Mouse (Mus musculus): ENCODE data around the gene Gm20388.

Gm20388 gene

DNA sequence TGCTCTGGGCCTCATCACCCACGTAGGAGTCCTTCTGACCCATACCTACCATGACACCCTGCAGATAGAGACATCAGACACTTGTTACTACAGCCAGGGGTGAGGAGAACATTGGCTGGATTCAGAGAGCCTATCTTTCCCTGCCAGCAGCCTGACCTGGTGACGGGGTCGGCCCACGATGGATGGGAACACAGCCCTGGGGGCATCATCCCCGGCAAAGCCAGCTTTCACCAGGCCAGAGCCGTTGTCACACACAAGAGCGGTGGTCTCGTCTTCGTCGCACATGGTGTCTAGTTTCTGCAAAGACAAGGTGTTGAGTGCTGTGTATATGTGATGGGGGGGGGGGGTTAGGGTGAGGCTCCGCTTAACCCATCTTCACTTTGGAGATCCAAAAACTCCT is 3982.8 kb downstream of the Gm20388 start:
- DNase-seq (ENCODE audit: low spot score) = no peak

DNA sequence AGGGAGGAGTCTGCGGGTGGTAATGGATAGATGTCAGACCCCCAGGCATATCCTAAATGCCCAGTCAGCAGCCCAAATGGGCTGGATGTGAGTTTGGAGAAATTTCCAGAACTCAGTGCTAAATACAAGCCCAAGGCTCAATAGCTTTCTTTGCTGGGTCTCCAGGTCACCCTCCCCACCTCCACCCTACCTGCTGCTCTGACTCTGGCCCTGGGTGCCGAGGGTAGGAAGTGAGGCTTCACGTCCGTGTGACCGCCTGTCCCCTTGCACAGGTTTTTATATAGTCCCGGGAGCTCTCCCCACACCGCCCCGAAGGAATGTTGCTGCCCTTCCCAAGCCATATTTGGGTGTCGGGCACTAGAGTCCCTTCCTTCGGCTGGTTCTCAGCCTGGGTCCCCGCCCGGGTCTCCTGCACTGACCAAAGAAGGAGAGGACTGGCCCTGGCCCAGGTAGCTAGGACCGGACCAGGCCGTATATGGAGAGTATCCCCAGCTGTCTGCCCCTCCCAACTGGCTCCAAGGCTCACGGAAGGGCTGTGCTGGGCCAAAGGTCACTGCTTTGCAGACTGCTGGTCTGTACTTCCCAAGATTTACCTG is 3984.0 kb downstream of the Gm20388 start, which contains the start of gene Acta1:
TSS of gene Acta1 (minus strand) at position 250 of the 596 bp plus-strand sequence.
- no peak for DNase-seq (ENCODE audit: low spot score)

DNA sequence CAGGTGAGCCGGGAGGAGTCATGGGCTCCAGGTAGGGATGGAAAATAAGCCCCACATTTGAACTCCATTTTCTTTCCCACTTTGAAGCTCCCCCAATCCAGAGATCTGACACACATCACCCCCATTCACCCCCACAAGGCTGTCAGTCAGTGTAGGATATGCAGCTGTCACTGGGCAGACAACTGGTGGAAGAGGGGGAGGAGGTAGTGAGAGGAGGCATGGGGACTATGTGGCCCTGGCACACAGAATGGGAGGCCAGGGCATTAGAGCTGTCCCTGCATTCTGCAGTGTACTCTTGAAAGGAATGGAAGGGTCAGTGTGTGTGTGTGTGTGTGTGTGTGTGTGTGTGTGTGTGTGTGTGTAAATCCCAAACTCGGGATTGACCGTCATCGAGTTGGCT is 3984.6 kb downstream of the Gm20388 start:
- no peak for DNase-seq (ENCODE audit: low spot score)

DNA sequence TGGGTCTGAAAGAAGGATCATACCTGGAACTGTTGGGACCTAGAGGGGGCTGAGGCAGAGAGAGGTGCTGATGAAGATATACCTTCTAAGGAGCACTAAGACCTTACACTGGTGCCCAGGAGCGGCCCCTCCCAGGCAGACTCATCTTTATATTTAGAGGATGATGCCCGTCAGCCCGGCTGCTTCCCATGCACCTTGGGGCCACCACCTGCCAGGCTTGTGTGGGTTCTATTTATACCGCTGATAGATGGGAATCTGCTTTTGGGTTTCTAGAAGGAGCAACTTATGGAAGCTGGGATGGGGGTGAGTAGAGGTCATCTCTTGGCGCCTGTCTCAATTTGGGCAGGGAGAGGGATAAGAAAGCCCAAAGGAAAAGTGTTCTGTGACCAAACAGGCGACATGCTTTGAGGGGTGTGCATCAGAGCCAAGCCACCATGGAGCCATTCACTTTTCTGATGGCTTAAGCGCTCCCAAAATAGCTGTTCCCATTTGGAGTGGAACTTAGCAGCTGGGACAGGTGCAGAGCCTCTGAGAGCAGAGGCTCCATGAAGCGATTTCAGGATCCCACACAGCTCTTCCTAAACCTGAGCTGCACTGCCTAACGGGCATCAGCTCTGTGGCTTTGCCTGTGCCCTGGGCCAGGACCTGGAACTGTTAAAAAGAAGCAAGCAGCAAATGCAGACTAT is 3985.2 kb downstream of the Gm20388 start:
- DNase-seq (ENCODE audit: low spot score) = no peak

DNA sequence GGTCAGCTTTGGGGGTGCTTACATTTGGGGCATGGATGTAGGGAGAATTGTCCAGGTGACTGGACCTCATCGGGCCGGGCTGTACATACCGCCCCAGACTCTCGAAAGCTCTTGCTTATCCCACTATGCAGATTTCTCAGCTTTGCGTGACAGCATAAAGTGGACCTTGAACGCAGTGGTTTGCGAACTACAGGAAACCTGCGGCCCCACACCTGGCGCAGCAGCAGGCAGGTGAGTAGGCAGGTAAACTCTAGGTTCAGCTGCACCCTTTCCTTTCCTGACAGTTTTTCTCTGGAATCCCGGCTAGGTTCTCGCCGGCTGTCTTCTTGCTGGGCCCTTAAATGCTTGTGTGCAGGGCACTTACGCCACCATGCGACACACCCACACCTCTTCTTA is 3985.7 kb downstream of the Gm20388 start:
- no peak for DNase-seq (ENCODE audit: low spot score)

DNA sequence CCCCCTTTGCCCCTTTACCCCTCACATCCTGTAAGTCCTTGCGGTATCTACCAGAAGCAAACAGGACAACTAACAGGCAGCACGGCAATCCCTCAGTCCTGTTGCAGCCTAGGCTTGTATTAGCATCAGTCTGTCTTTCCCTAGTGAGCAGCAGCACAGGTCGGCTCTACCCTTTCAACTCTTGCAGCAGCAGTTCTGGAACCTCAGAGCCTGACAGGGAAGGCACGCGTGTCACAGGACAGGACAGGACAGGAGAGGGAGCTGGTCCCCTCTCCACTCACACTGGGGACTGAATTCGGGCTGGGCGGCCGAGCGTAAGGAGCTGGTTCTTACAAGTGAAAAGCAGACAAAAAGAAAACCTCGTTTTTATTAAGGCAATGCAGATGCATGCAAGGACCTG is 3986.1 kb downstream of the Gm20388 start:
- DNase-seq (ENCODE audit: low spot score) = no peak

DNA sequence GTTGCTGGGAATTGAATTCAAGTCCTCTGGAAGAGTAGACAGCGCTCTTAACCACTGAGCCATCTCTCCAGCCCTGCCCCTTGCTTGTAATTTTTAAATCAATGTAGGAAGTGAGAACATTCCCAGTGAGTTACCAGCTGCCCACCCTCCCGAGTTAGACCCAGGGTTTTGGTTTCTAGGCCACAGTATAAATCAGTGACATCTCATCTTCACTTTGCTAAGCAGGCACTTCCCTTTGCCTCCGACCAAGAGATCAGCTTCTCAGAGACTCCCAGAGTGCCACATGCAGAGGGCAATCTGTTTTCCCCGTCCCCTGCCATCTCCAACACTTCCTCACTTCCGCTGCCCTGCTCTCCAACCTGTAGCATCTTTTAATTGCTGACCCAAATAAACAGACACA is 3987.9 kb downstream of the Gm20388 start:
- DNase-seq (ENCODE audit: low spot score) = no peak

DNA sequence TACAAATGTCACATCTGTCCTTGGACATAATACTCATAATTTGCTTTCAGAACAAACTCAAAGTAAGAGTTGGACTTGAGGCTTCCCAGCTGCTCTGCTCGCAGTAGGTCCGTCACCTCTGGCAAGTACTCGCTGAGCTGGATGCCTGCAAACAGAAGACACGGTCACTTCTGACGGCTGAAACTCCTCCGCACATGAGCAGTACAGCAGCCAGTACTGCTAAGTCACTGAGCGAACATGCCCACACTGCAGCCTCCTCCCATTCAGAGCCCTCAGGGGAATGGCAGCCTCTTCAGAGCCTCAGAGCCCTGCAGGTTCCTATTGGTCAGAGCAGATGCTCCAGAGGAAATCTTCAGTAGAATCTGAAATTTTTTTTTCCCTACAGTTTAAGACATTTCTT is 3988.7 kb downstream of the Gm20388 start:
- DNase-seq (ENCODE audit: low spot score) = no peak

DNA sequence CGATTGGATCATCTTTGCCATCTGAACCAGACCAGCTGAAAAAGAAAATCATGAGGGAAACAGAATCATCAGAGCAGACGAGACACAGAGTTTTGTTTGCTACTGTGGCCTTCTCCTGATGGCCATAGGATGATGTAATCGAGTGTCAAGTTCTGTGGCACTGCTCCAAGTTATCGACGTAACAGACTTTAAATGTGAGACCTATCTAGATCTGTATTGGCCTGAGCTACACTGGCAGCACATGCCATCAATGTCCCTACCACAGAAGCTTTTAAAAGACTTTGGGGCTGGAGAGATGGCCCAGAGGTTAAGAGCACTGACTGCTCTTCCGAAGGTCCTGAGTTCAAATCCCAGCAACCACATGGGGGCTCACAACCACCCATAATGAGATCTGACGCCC is 3992.0 kb downstream of the Gm20388 start:
- DNase-seq (ENCODE audit: low spot score) = no peak

DNA sequence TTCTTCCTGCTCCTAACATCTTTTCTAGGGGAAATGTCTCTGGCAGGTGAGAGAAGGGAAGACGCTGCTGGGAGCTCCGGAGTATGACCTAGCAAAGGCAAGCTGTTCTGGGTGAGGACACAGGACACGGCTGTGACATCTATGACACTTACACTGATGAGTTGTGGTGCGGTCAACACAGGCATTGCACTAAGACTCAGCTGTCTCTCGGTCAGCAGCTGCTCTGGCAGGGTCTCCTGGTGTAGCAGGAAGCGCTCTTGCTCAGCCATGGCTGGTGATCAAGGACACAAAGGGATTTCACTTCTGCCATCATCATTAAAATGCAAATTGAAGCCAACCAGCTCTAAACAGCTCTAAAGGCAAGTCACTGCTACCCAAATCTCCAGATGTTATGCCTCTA is 3997.0 kb downstream of the Gm20388 start:
- no peak for DNase-seq (ENCODE audit: low spot score)

DNA sequence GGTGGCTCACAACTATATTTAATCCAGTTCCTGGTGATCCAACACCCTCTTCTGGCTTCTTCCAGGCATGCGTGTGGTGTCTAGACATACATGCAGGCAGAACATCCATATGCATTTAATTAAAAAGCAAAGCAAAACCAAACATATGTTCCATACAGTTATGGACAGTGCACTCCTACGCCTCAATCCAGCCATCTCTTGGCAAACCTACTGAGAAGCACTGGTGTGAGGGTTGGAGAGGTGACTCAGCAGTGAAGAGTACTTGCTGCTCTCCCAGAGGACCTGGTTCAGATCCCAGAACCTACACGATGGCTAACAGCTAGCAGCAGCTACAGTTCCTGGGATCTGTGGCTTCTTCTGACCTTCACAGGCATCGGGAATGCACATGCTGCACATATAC is 4001.6 kb downstream of the Gm20388 start:
- no peak for DNase-seq (ENCODE audit: low spot score)

DNA sequence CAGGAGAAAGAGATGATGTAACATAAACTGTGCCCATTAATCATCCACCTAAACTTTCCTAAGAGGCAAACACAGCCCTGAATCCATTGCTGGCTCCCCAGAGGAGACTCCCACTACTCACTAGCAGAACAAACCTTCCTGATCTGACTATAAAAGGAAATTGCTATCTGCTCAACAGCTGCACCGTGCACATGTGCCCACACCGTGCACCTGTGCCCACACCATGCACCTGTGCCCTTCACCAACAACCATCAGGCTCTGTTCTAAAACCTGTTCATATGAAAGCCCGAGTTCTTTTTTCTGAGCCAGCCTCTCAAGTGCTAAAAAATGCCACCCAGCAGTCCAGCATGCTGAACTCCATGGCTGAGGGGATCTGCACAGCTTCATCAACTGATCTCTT is 4004.0 kb downstream of the Gm20388 start:
- no peak for DNase-seq (ENCODE audit: low spot score)

DNA sequence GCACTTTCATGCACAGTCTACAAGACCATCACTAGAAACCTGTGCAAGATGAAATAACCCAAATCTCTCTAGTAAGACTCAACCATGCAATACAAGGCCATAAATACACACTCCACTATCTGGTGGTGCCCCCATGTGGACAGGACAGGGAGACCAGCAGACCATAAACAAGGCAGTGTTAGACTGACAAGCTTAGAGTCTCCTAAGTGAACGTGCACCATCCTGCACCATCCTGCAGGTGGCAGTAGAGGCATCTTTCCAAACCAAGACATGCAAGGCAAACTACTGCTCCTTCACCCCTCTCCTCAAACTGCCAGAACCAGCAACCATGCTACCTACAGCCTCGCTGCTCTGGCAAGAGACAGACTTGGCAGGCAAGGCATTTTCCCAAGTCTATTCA is 4014.1 kb downstream of the Gm20388 start:
- peak; percentile 94 for DNase-seq (ENCODE audit: low spot score)

DNA sequence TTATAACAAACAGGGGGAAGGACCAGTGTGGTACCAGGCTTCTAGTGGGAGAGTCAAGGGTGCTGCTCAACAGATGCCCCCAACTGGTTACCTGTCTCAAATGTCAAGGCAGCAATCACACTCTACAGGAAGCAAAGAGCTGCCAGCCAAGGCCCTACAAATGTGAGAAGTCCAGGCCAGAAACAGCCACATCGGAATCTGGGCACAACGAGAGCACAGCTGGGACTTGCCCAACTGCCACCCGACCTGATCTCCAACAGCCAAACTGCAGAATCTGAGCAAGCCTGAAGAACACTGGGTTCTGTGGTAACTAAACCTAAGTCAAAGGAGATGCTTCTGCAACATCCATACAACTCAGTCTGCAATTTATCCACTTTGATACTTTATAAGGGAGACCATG is 4015.0 kb downstream of the Gm20388 start:
- no peak for DNase-seq (ENCODE audit: low spot score)

DNA sequence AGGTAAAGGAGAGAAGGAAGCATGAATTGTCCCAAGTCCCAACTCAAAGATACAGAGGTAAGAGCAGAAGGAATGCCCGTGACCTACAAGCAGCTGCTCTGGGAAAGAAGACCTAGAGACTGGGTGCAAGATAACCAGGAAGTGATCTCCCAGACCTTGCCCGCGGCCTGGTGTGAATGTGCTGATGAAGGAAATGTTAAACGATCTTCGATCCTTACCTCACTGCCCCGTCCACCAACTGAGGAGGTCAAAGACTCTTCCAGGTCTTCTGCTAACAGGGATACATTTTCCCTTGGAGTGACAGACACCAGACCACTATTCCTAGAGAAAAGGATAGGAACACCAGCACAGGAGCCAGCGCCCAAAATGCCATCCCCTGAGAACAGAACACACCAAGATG is 4018.4 kb downstream of the Gm20388 start:
- DNase-seq (ENCODE audit: low spot score) = no peak

DNA sequence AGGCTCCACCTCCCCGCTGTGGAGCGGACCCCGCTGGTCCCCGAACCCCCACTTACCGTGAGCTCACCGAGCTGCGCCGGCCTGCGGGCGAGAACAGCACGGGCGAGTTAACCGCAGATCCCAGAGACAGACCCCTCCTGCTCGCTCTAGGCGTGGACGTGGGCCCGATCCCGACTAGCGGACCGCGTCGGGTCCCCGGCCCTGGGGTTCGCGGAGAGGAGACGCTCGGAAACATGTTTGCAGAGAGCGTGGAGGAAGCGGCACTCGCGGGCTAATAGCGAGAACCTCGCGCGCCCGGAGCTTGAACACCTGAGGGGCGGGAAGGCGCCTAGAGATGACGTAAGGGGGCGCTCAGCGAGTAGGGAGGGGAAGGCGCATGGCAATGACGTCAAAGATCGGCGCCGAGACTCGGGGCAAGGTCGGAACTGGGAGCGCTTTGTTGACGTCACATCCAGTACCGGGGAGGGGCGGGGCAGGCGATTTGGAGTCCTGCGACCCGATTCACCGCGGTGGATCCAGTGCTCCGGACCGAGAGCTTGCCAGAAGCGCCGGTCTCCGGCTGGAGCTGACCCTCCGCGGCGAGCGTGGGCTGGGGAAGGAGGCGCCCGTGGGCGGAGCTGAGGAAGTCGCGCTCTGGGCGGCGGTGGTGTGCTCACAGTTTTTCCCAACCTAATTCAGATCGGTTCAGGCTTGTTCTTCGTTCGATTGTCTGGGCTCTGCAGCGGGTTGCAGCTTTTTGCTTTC is 4038.5 kb downstream of the Gm20388 start, which contains the start of gene Nup133:
TSS of gene Nup133 (minus strand) at position 324 of the 744 bp plus-strand sequence.
- peak; percentile 100 for DNase-seq (ENCODE audit: low spot score)

DNA sequence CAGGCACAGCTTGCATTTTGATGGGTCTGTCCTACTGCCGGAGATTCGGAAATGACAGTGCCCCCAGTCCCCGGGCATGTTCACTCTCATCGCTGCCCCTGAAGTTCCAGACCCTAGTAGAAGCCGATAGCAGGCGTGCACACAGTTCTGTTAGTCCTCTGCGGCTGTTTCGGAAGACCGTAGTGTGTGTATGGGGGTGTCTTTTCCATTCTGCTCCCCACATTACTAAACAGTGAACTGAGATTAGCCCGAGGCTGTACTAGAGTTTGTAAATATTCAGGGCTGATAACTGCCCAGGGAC is 4039.0 kb downstream of the Gm20388 start:
- no peak for DNase-seq (ENCODE audit: low spot score)

DNA sequence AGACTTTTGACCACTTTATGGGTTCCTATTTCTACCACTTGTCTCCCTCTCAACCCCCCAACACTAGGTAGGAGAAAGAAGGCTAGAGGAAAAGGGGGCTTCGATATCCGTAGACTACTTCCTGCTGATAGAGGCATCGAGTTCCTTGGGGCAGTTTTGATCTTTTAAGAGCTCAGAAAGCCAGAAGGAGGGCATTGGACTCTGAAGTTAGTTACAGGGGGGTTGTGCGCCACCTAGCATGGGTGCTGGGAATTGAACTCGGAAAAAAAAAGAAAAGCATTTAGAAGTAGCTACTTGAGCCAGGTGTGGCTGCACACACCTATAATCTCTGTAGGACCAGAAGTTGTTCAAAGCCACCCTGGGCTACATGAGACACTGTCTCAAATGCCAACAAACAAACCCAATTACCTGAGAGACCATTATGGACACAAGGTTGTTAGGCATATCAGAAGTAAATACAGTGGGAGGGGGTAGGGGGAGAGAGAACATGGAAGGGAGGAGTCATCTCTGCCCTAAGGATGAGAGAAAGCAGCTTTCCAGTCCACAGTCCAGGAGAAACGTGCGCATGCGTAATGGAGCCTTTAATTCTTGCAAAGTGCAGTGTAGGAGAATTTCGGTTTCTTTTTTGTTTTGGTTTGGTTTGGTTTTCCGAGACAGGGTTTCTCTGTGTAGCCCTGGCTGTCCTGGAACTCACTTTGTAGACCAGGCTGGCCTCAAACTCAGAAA is 4039.6 kb downstream of the Gm20388 start:
- peak; percentile 72 for DNase-seq (ENCODE audit: low spot score)

DNA sequence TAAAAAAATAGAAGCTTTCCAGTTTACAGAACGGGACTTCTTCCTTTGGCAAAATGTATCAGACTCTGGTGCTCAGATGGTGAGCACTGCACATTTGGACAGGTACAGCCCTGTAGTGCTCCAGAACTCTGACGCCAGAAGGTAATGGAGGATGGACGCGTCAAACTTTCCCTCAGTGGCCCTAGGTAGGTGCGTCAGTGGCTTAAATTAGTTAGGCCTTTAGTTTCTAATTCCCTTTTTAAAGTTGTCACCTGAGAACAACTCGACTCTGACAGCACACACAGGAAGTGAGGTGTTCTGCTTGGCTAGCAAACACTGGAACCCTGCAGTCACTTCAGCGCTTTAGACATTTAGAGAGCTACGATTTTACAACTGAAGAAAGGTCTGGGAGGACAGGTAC is 4043.0 kb downstream of the Gm20388 start:
- DNase-seq (ENCODE audit: low spot score) = no peak

DNA sequence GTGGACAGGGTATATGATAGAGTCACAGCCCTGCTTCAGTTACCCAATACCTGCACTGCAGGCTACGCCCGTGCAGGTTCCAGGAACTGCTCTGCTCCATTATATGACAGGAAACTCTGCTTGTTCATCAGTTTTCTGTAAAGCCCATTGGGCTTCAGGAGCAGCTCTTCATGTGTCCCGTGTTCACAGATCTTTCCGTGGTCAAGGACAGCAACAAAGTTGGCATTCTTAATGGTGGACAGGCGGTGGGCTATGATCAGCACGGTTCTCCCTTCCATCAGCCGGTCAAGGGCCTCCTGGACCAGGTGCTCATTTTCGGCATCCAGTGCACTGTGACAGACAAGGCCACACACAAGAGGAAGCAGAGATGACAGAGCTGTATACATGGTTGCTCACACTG is 4043.6 kb downstream of the Gm20388 start:
- DNase-seq (ENCODE audit: low spot score) = no peak

DNA sequence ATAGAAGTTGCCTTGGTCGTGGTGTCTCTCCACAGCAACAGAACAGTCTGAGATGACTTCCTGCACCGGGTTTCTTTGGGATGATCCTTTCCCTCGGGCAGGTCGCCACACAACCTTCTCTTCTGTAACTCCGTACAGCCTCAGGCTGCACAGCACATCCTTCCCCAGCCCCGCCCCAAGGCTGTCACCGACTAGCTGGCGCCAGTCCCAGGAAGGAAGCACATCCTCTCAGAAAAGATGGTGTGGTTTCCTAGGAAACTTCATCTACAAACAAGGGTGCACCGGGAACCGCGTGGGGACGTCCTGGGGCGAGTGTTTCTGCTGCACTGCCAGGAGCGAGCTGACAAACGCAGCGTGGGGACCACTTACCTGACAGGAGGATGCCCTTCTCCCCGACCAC is 4047.5 kb downstream of the Gm20388 start:
- no peak for DNase-seq (ENCODE audit: low spot score)

DNA sequence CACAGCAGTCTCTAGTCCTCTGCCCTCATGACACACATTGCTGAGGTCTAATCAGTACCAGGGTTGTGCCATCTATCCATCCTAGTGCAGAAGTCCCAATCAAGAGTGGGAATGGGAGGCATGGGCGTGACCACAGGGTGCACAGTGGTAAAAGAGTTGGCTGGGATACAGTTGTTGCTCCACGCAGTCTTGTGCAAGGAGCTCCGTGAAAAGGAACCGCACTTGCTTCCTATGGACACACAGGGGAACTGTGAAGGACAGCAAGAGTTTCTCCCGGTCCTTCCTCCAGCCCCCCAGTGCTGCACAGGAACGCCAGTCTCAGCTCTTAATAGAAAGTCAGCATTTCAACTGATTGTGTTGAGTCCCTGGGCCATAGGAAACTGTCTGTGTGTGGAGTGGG is 4048.8 kb downstream of the Gm20388 start:
- no peak for DNase-seq (ENCODE audit: low spot score)

DNA sequence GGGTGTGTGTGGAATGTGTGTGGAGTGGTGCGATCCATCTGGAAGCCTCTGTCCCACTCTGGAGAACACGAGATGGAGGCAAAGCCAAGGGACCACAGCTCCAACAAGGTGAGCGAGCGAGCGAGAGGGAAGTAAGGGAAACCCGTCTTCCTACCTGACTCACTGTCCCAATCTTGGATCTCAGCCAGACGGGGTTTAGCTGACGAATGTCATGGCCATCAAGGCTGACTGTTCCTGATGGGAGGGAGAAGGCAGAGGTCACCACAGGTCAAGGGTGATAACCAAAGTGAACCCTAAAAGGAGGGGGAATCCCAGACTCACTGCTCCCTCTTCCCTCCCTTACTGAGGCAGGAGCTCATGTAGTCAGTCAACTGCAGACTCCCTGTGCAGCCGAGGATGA is 4049.4 kb downstream of the Gm20388 start:
- no peak for DNase-seq (ENCODE audit: low spot score)
